Mouse (Mus musculus) G1E (cell line): ENCODE data around the gene Mob1a.

Source experiments
- CTCF ChIP-seq: IDR thresholded peaks from 2 replicates; pipeline ENCODE4 v1.5.1; 2012; ENCODE audit warnings: low read depth, low read length, inconsistent platforms, mixed read lengths
- TAL1 ChIP-seq: conservative IDR thresholded peaks from 2 replicates; pipeline ENCODE4 v1.6.1; 2012; ENCODE audit warnings: low read depth, low read length, inconsistent platforms, mixed read lengths

DNA sequence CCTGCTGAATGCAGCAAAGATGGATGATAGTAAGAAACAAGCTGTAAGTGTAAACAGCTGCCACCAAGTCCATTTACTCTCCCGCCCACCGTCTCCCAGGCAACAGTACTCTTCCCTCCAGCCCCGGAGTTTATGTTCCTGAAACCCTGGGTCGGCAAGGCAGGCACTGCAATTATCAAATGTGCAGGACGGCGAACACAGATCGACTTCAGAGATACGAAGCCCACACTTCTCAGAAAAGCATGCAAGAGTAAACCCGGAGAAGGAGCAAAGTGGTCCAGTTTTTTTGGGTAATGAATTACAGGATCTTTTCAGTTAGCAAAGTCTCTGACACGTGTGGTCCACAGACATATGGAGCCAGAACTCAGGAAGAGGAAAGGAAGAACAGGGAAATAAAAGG is 9.8 kb upstream of the Mob1a start:
- TF ChIP-seq TAL1 (no peak), CTCF (no peak)
